Mouse (Mus musculus): ENCODE measurements at regions not wholly inside any gene's neighbourhood (a gene's known extent, or its start where the extent isn't known, plus 50 kb on each side); places are given as distances from the start of the nearest gene placed in this dataset.
A peak's percentile ranks its signal among the peaks of the same experiment; 100 is the strongest.

DNA sequence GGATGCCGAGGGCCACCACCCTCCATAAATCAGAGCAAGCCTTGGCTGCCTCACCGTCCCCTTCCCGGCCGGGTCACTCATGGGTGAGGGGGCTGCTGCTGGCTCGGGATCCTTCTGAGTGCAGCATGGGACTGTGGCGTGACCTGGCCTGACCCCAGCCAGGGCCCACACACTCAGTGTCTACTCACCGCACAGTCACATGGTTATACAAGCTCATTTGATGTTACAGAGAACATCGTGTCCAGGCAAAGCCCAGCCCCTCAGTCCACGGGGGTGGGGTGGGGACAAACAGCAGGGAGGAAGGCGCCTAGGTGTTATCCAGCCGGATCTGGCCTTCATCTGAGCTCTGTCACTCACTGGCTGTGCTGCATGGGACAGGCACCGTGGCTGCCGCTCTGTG, 195.9 kb upstream of the Dio3 start:
- DNase-seq = peak; percentile 34 to 79

DNA sequence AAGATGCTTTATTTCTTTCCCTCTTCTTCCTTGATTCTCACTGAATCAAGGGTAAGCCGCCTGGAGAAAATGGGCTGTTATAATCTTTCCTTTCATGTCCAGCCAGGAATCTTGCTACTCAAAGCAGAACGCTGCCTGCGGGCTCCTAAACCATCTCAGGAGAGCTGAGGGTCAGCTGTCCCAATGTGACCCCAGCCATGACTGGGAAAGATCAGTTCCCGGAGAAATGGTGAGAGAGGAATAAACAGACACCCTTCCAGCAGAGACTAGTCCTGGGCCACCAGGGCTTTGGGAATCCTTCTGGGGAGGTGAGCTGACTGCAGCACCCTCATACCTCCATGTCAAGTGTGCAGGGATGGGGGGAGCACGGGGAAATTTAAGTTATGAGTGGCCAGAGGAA, 195.4 kb upstream of the Dio3 start:
- no peak for DNase-seq

DNA sequence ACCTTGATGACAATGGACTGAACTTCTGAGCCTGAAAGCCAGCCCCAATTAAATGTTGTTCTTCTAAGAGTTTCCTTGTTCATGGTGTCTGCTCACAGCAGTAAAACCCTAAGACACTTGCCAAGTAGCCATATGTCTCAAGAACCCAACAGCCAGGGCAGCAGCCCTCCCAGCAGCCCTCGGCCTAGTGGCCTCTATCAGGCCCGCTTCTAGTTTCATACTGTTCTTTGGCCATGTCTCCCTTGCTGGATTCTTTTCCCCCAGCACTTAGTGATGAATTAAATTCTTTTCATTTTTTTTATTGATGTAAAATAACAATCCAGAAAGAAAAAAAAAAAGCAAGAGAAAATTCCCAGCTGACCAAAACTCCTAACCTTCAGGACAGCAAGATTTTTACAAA, 191.9 kb upstream of the Dio3 start:
- DNase-seq = no peak

- peak; percentile 79 to 80 for DNase-seq
These were observed 191.1 kb upstream of the Dio3 start for GRCm38 (mm10) chr12:110087812-110088211.

GRCm38 (mm10) chr12:110102186-110102585, 176.7 kb upstream of the Dio3 start:
- DNase-seq = no peak

GRCm38 (mm10) chr12:110112051-110112722, 166.7 kb upstream of the Dio3 start:
- peak in 1 of 2 experiments; percentile 22 for DNase-seq

GRCm38 (mm10) chr12:110112723-110113105, 166.2 kb upstream of the Dio3 start:
- no peak for DNase-seq

GRCm38 (mm10) chr12:110120141-110120540, 158.7 kb upstream of the Dio3 start:
- no peak for DNase-seq

- DNase-seq = no peak
These were observed 155.9 kb upstream of the Dio3 start for GRCm38 (mm10) chr12:110122976-110123375.

GRCm38 (mm10) chr12:110126525-110126924, 152.3 kb upstream of the Dio3 start:
- no peak for DNase-seq

DNA sequence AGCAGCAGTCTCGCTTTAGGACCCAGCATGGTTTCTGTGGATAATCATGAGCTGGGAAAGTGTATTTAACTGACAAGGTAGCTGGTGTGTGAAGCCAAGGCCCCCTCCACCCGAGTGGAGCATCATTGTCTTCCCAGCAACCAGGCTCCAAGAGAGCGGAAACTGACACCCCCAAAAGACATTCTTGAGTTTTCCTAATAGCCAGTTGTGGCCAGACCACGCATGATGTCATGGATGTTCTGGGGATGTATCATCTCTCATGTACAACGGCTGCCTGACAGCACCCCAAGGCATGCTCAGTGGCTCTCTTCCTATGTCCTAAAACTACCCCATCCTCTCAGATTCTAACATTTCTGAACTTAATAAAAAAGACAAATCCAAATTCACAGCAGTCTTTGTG, 133.5 kb upstream of the Dio3 start:
- no peak for DNase-seq

GRCm38 (mm10) chr12:110154225-110154962, 124.5 kb upstream of the Dio3 start:
- DNase-seq = peak; percentile 62 to 73

DNA sequence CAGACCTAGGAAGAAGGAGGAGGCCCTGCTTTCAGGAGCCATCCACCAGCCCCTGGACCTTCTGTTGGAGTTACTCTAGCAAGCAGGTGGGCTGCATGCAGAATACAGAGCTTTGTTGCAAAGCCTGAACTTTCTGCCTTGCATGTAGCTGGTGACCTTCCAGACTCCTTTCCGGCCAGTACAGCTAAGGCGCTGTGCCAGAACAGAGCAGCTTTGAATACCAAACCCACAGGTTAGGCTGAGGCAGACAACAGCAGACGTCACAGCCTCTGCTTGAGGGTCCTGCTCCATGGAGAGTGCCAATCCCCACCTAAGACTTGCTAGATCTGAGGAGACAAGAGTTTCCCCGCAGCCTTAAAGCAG, 123.9 kb upstream of the Dio3 start:
- DNase-seq = peak; percentile 58 to 60

DNA sequence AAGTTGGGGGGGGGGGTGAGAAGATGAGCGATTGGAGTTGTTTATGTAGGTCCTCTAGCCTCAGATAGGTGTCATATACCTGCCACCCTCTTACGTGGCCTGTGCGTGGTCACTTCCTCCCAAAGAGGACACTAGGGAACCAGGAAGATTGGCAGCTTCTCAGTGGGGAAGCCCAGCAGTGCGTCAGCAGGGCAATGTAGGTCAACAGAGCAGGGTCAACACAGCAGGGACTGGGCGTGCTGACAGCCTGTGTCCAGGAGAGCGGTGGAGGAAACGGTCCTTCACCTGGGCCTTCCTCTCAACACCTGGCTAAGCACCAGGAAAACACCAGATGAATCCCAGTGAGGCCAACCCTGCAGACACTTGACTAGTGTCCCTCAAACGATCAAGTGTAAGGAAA, 122.4 kb upstream of the Dio3 start:
- peak; percentile 58 to 69 for DNase-seq

- no peak for DNase-seq
These were observed 120.7 kb upstream of the Dio3 start for GRCm38 (mm10) chr12:110157998-110158747.

- no peak for DNase-seq
These were observed 117.6 kb upstream of the Dio3 start for GRCm38 (mm10) chr12:110161306-110161705.

- DNase-seq = no peak
These were observed 113.4 kb upstream of the Dio3 start for GRCm38 (mm10) chr12:110165462-110165861.

GRCm38 (mm10) chr12:110168407-110168806, 110.5 kb upstream of the Dio3 start:
- no peak for DNase-seq

DNA sequence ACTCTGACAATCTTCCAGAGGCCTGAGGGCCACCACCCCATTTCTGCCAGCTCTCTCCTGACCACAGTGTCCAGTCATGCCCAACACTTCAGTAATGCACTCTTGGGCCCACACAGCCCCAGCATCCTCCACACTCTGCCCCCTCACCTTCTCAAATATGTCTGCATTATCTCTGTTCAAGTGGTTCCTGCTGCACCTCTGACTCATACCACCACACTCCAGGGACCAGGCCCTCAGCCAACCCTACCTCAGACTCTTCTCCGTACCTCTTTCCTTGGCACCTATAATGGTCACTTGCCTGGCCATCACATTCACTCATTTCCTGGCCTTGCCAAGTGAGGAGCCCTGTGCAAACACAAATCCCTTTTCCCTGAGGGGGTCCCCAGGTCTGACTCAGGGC, 109.6 kb upstream of the Dio3 start:
- no peak for DNase-seq

GRCm38 (mm10) chr12:110170496-110170895, 108.4 kb upstream of the Dio3 start:
- no peak for DNase-seq

DNA sequence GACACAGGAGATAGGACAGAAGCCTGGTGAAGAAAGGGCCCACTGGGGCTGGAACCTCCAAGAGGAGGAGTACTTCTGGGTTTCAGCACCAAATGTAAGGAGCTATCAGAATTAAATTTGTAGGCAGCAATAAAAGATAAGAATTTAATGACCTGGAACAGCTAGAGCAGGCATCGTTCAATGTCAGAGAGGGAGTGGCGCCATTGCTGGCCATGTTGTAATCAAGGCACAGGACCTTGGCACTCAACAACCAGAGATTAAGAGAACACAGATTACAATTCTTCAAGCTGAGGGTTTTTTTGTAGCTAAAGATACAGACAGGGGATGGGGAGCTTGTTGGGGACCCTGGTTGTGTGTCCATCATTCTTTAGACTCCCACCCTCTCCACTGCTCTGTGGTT, 101.0 kb upstream of the Dio3 start:
- peak in 1 of 2 experiments; percentile 65 for DNase-seq

GRCm38 (mm10) chr12:110183473-110183872, 95.4 kb upstream of the Dio3 start:
- DNase-seq = no peak

DNA sequence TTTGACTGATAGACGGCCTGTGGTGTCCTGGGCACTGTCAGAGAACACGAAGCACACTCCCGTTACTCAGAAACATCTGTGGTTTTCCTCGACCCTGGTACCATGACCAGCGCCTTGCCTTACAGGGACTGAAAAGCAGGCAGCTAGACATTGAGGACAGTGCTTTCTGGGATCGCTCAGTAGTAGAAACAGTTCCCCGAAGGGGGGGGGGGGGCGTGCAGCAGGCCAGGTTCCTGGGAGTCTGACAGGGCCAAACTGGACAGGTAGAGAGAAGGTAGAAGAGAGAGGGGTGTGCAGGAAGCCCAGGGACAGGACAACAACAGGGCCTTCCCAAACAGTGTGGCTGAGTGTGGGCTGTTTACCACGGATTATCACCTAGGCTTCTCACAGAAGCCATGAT, 93.5 kb upstream of the Dio3 start:
- no peak for DNase-seq
